Mouse (Mus musculus) testis, adult 2 months (tissue): ENCODE data around the gene Il4i1. TPM values are rescaled to one million over a fixed set of nuclear protein-coding genes. Genes with fewer than 3 reads are reported as not detected.

Experiments used
- H3K27ac ChIP-seq: fragments of 200-500 bp; 2 replicates; pipeline ENCODE4 v1.5.1; 2012; ENCODE audit warnings: low read depth, low read length; ENCODE audit not compliant: control insufficient read depth, insufficient read depth
- H3K27me3 ChIP-seq: fragments of 200-500 bp; 2 replicates; pipeline ENCODE4 v1.6.1; 2012; ENCODE audit warnings: mild to moderate bottlenecking, low read length, moderate library complexity; ENCODE audit not compliant: control insufficient read depth, insufficient read depth
- H3K36me3 ChIP-seq: fragments of 200-500 bp; 2 replicates; pipeline ENCODE4 v1.6.1; 2012; ENCODE audit warnings: mild to moderate bottlenecking, low read length; ENCODE audit not compliant: control insufficient read depth, insufficient read depth
- H3K4me1 ChIP-seq: fragments of 200-500 bp; 2 replicates; pipeline ENCODE4 v1.6.1; 2012; ENCODE audit warnings: low read length; ENCODE audit not compliant: control insufficient read depth, insufficient read depth
- H3K4me3 ChIP-seq: fragments of 200-500 bp; 2 replicates; pipeline ENCODE4 v1.5.1; 2012; ENCODE audit warnings: low read depth, mild to moderate bottlenecking, low read length, moderate library complexity, mixed read lengths; ENCODE audit not compliant: control insufficient read depth
- CTCF ChIP-seq: fragments of 200-500 bp; IDR thresholded peaks from 2 replicates; pipeline ENCODE4 v1.5.1; 2012; ENCODE audit warnings: low read depth, mild to moderate bottlenecking, inconsistent platforms, low read length, moderate library complexity; ENCODE audit not compliant: control insufficient read depth, insufficient read depth, insufficient replicate concordance
- POLR2A ChIP-seq: fragments of 200-500 bp; IDR thresholded peaks from 2 replicates; pipeline ENCODE4 v1.6.1; 2012; ENCODE audit warnings: low read depth, mild to moderate bottlenecking, inconsistent platforms, low read length, moderate library complexity; ENCODE audit not compliant: control insufficient read depth
- polyA plus RNA-seq: library from polyadenylated mRNA; depleted of rRNA; stranded (reverse); fragments of >200 nt; gene quantifications from 2 replicates; pipeline ENCODE4 v1.2.3, GENCODE M21; 2012

Gene Il4i1
- polyA plus RNA-seq, 1 experiment: 97.2 TPM

GRCm38 (mm10) chr7:44853596-44854355 is 37.6 kb downstream of the Il4i1 start:
- Histone ChIP-seq H3K27ac (peak overlapping the region; percentile 89), H3K27me3 (no peaks in the 10 kb centered on the region), H3K4me3 (peak overlapping the region; percentile 92), H3K36me3 (no peaks in the 10 kb centered on the region), H3K4me1 (peaks cover 58% of the 10 kb centered on the region)
- TF ChIP-seq POLR2A (no peak), CTCF (no peak)

GRCm38 (mm10) chr7:44854356-44855031 is 38.3 kb downstream of the Il4i1 start:
- no peaks in the 10 kb centered on the region for H3K27me3 ChIP-seq
- H3K36me3 ChIP-seq: no peaks in the 10 kb centered on the region
- H3K4me1 ChIP-seq: peaks cover 56% of the 10 kb centered on the region
- H3K4me3 ChIP-seq: peak overlapping the region; percentile 92
- peak overlapping the region; percentile 89 for H3K27ac ChIP-seq
- no peak; the same call in none of the 2 replicates for TF ChIP-seq POLR2A
- no peak for TF ChIP-seq CTCF

GRCm38 (mm10) chr7:44855036-44855435 is 38.8 kb downstream of the Il4i1 start:
- Histone ChIP-seq H3K36me3 (no peaks in the 10 kb centered on the region), H3K4me1 (peaks cover 54% of the 10 kb centered on the region), H3K4me3 (peak overlapping the region; percentile 92), H3K27ac (peak overlapping the region; percentile 89), H3K27me3 (no peaks in the 10 kb centered on the region)
- no peak for TF ChIP-seq CTCF
- TF ChIP-seq POLR2A: no peak

GRCm38 (mm10) chr7:44856265-44856916 is 40.2 kb downstream of the Il4i1 start:
- Histone ChIP-seq H3K36me3 (no peaks in the 10 kb centered on the region), H3K27me3 (no peaks in the 10 kb centered on the region), H3K4me3 (peak overlapping the region; percentile 95; the same call in 1 of the 2 replicates), H3K27ac (no peak overlapping the region), H3K4me1 (peaks cover 45% of the 10 kb centered on the region)
- TF ChIP-seq POLR2A (no peak), CTCF (no peak)

- Histone ChIP-seq H3K27ac (peak within 1 kb of the TSS; percentile 89), H3K36me3 (no peaks in the 10 kb centered on the region), H3K4me3 (peak within 1 kb of the TSS; percentile 95), H3K4me1 (peaks cover 45% of the 10 kb centered on the region), H3K27me3 (no peaks in the 10 kb centered on the region)
- TF ChIP-seq POLR2A (peak; percentile 57), CTCF (no peak)
Observed at GRCm38 (mm10) chr7:44857042-44857552, 40.9 kb downstream of the Il4i1 start, which contains the start of gene Pnkp. Gene Pnkp (plus strand): TSS chr7:44857139.

- Histone ChIP-seq H3K4me1 (peaks cover 40% of the 10 kb centered on the region), H3K36me3 (no peaks in the 10 kb centered on the region), H3K4me3 (peak overlapping the region; percentile 31), H3K27ac (no peak overlapping the region), H3K27me3 (no peaks in the 10 kb centered on the region)
- no peak for TF ChIP-seq POLR2A
- TF ChIP-seq CTCF: no peak
Observed at GRCm38 (mm10) chr7:44857905-44858304, 41.7 kb downstream of the Il4i1 start.

GRCm38 (mm10) chr7:44859896-44860295 is 43.7 kb downstream of the Il4i1 start:
- Histone ChIP-seq H3K36me3 (no peaks in the 10 kb centered on the region), H3K27ac (no peak overlapping the region), H3K4me1 (peaks cover 31% of the 10 kb centered on the region), H3K27me3 (no peaks in the 10 kb centered on the region), H3K4me3 (no peak overlapping the region)
- TF ChIP-seq CTCF (no peak), POLR2A (no peak)
